Mouse (Mus musculus) MEL (cell line): ENCODE results near the gene Arhgap44.

Experiments used
- BHLHE40 ChIP-seq: IDR thresholded peaks from 2 replicates; pipeline ENCODE4 v1.6.1; 2012; ENCODE audit warnings: low read depth, mild to moderate bottlenecking, inconsistent platforms, low read length, improper control_type of control experiment, borderline replicate concordance
- CTCF ChIP-seq, 3 experiments: IDR thresholded peaks in 2 of 3; conservative IDR thresholded peaks in 1 of 3; 2 replicates each; pipeline ENCODE4 v1.5.1; 2011 to 2012; ENCODE audit warnings: low read length in 3 of 3, low read depth in 2 of 3, mild to moderate bottlenecking in 2 of 3, improper control_type of control experiment in 1 of 3, inconsistent platforms in 1 of 3, mixed read lengths in 1 of 3, moderate library complexity in 1 of 3; ENCODE audit not compliant: control insufficient read depth in 1 of 3, insufficient read depth in 1 of 3, poor library complexity in 1 of 3, severe bottlenecking in 1 of 3
- EP300 ChIP-seq, 2 experiments: IDR thresholded peaks; 2 replicates each; pipeline ENCODE4 v1.6.1; 2011; ENCODE audit warnings: improper control_type of control experiment in 2 of 2, low read length in 2 of 2, low read depth in 1 of 2, mild to moderate bottlenecking in 1 of 2
- ETS1 ChIP-seq: IDR thresholded peaks from 2 replicates; pipeline ENCODE4 v1.6.1; 2012; ENCODE audit warnings: low read depth, mild to moderate bottlenecking, inconsistent platforms, low read length, improper control_type of control experiment, moderate library complexity
- GABPA ChIP-seq: IDR thresholded peaks from 2 replicates; pipeline ENCODE4 v1.6.1; 2012; ENCODE audit warnings: low read depth, mild to moderate bottlenecking, inconsistent platforms, low read length, improper control_type of control experiment, moderate library complexity
- GATA1 ChIP-seq: IDR thresholded peaks from 2 replicates; pipeline ENCODE4 v1.6.1; 2011; ENCODE audit warnings: low read depth, low read length, improper control_type of control experiment
- MEF2A ChIP-seq: IDR thresholded peaks from 2 replicates; pipeline ENCODE4 v1.6.1; 2014; ENCODE audit warnings: low read depth, mild to moderate bottlenecking, inconsistent platforms, low read length, improper control_type of control experiment; ENCODE audit not compliant: poor library complexity, insufficient replicate concordance, severe bottlenecking; ENCODE audit errors: extremely low read depth
- POLR2A ChIP-seq, 2 experiments: IDR thresholded peaks; 2 replicates each; pipeline ENCODE4 v1.6.1; 2011 to 2012; ENCODE audit warnings: low read length in 2 of 2, mild to moderate bottlenecking in 2 of 2, control low read depth in 1 of 2, improper control_type of control experiment in 1 of 2, low read depth in 1 of 2, moderate library complexity in 1 of 2; ENCODE audit not compliant: control insufficient read depth in 1 of 2, insufficient read depth in 1 of 2, poor library complexity in 1 of 2
- UBTF ChIP-seq: IDR thresholded peaks from 2 replicates; pipeline ENCODE4 v1.6.1; 2012; ENCODE audit warnings: low read depth, mild to moderate bottlenecking, inconsistent platforms, low read length, improper control_type of control experiment, moderate library complexity, borderline replicate concordance; ENCODE audit not compliant: insufficient read depth
- ZC3H11A ChIP-seq: IDR thresholded peaks from 2 replicates; pipeline ENCODE4 v1.6.1; 2012; ENCODE audit warnings: low read depth, mild to moderate bottlenecking, inconsistent platforms, low read length, improper control_type of control experiment

DNA sequence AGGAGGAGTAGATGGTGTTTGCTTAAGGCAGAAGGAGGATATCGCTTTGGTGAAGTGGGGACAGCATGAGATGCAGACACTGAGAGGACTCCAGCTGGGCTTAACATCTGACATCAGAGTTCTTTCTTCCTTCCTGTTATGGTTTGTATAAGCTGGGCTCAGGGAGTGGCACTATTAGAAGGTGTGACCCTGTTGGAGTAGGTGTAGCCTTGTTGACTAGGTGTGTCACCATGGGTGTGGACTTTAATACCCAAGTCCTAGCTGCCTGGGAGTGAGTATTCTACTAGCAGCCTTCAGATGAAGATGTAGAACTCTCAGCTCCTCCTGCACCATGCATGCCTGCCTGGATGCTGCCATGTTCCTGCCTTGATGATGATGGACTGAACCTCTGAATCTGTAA, 146.0 kb downstream of the Arhgap44 start:
- TF ChIP-seq GATA1 (no peak), UBTF (no peak), EP300 (IDR thresholded peaks at IDR 0.05; ENCODE audit: low read depth in 1 of 2, low read length in 2 of 2) (no peak), CTCF (IDR thresholded peaks at IDR 0.05 in 2 of 3, conservative IDR thresholded peaks at IDR 0.05 in 1 of 3; ENCODE audit: control insufficient read depth in 1 of 3, insufficient read depth in 1 of 3, low read depth in 2 of 3, low read length in 3 of 3, poor library complexity in 1 of 3, severe bottlenecking in 1 of 3) (no peak), POLR2A (IDR thresholded peaks at IDR 0.05; ENCODE audit: control insufficient read depth in 1 of 2, insufficient read depth in 1 of 2, low read depth in 1 of 2, low read length in 2 of 2, poor library complexity in 1 of 2) (no peak), ETS1 (no peak), BHLHE40 (no peak), GABPA (no peak), ZC3H11A (no peak), MEF2A (no peak)
